Mouse (Mus musculus) retina, adult 2 months (tissue): ENCODE results near the gene Pabpc4.
"Not testable (repeated sequence)": the region's sequence is repeated elsewhere in the genome, so short reads cannot be mapped to it uniquely, and the experiment has no call there.

Experiments used
- DNase-seq: peaks from one replicate; pipeline ENCODE4 v3.0.0-alpha.2; 2012; ENCODE audit warnings: low read depth, low spot score

Gene Pabpc4

DNA sequence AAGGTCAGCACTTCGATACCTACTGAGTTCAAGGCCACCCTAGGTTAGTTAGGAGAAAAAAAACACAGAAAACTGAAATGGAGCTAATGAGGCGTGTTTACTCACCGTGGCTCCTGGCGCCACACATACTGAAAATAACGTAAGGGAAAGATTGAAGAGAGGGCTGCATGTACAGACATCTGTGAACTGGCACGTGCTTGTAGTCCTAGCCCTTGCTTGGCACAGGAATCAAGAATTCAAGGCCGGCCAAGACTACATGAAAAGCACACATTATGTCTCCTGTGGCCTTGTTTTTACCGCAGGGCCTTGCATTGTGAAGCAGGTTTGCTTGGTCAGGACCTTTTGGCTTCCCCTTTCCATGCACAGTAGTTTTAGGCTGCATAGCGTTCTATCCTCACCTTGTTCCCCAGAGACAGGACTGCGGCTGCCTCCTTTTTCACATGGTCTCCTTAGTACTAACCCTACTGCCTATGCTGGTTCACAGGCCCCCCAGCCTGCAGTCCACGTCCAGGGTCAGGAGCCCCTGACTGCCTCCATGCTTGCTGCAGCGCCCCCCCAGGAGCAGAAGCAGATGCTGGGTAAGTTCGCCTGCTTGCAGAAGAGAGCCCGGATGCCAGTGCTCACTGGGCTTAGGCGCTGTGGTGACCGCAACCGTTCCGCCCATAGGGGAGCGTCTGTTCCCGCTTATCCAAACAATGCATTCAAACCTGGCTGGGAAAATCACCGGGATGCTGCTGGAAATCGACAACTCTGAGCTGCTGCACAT lies 35.2 kb downstream of the Pabpc4 start:
- no peak for DNase-seq

DNA sequence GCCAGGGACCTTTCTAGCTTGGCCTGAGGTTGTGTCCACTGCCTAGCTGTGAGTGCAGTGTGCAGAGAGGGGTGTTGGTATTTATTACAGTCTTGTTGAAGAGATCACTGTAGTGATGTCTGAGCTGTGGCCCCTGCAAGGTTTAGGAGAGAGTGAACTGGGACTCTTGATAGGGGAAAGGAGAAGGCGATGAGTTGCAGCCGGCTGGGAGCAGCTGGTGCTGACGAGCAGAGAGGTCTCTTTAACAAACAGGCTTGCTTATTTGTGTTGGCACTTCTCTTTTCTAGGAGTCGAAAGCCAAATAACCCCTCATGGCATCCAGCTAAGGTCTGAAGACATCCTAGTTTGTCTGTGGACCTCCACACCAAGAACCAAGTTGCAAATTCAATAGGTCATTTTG lies 36.1 kb downstream of the Pabpc4 start:
- no peak for DNase-seq

DNA sequence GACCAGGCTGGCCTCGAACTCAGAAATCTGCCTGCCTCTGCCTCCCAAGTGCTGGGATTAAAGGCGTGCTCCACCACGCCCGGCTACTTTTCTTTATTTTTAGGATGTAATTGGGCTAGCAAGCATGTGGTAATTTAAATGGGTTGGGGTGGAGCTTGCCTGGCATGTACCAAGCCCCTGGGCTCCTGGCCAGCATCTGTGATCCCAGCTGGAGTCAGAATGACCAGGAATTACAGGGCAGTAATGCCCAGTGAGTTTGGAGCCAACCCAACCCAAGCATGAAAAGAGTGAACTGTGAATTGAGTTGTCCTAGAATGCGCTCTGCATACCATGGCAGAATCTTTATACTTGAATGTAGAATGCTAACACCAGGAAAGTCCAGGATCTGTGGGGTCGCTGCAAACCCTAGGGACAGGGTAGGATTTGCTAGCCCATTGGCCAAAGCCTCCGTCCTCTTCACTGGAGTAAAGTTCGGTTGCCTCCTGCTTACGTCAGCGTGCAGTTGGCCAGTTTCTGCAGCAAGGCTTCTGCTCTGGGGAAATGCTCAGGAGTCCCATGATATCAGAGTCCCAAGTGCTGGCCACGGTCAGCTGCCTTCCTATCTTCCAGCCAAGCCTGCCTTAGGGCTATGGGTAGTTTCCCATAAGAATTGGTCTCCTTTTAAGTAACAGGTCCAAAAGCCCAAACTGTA lies 37.0 kb downstream of the Pabpc4 start:
- no peak for DNase-seq

DNA sequence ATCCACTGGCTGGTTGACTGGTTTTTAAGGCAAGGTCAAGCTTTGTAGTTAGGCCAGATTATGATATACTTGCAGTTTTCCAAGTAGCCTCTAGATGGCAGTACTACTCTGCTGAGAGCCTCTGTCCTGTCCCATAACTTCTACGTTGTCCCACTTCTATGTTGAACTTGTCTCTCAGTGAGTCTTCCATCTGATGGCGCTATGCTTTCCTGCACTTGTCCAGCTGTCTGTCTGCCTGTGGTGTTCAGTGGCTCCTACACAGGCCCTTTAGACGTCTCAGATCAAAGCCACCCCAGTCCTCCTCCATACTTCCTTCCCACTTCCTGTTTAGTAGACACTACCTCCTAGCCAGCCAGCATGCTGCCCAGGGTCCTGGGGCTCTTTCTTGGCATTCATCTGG lies 43.6 kb downstream of the Pabpc4 start:
- DNase-seq, result no peak

DNA sequence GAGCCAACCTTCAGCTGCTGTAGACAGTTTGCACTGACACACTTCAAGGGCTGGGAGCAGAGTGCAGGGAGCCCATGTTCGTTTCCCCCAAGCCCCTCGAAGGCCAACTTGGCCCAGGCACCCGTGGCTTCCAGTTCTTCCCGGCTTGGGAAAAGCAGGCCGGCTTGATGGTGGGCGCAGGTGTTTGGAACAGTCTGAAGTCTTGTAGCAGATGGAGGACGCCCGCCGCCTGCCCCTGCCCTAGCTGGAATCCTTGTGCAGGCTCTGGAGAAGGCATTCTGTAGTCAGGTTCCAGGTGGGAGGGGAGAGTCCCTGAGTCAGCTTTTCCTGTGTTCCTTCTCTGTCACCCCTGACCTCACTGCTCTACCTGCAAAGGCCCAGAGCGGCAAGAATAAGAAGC lies 44.8 kb downstream of the Pabpc4 start:
- DNase-seq, result no peak

DNA sequence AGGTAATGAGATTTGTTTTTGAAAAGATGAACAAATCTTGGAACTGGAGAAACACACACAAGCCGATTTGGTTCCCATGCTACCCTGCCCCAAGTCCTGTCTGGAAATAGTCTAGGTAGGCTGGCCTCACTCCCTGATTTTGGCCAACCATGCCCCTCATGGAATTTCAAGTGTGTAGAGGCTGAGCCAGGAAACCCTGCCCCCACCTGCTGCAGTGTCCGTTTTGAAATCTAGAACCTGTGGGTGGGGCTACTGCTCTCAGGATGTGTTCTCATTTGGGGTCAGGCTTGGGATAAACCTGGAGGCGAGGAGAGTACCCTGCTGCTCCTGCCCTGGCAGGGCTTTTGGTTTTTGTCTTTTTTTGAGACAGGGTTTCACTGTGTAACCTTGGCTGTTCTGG lies 46.1 kb downstream of the Pabpc4 start:
- no peak for DNase-seq

DNA sequence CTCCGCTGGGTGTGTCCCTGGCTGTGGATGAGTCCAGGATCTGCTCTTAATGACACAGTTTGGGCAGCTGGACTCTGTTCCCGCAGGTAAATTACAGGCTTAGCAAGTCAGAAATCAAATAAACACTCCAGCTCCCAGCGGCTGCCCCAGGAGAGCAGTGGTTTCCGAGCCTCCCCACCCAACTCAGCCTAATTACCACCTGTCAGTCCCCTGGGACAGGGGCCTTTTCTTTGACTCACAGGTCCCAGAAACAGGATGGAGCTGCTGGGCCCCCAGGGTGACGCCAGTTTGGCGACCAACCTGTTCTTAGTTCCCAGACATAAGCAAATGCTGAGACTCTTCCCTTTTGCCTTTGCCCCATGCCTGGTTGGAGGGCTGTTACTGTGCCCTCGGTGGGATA lies 49.7 kb downstream of the Pabpc4 start:
- DNase-seq, result no peak

DNA sequence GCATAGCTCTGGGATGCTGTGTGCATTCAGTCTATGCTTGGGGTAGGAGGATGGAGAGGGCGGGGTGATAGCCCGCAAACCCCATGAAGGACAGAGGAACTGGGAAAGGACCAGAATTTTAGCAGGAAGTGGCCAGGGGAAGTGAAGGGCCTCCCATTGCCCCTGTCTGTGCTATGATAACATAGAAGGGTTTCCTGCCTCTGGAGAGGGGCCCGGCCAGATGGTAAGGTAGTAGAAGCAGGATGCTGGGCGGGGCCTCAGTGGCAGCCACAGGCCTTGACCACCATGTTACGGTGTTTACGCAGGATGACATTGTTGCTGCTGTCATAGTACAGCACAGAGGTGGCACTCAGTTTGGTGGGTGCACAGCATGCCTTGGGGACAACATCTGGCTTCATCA lies 50.9 kb downstream of the Pabpc4 start:
- no peak for DNase-seq

DNA sequence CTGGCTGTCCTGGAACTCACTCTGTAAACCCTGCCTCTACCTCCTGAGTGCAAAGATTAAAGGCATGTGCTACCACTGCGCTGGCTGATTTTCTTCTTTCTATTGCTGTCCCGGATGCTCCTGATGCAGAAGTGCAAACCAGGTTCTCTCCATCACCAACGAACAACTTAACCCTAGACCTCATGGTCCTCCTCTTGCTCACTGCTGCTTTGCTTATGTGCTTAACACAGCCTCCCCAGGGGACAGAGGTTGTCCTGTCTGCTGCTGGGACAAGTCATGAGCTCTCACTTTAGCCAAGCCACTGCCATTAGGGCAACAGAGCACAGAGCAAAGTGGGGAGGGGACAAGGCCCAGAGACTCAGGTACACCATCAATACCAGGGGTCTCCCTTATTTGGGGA lies 52.3 kb downstream of the Pabpc4 start:
- DNase-seq, result no peak

DNA sequence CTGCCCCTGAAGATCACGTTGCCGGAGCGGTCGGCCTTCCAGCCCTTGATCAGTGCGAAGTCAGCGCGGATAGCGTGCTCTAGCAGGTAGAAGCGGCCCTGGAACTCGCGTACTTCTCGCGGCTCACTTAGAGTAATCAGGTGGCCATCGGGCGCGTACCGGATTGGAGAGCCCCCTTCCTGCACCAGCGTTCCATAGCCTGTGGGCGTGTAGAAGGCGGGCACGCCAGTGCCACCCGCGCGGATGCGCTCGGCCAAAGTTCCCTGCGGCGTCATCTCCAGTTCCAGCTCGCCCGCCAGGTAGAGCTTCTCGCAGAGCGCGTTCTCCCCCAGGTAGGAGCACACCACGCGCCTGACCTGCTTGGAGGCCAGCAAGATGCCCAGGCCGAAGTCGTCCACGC lies 60.8 kb downstream of the Pabpc4 start:
- DNase-seq, result not testable (repeated sequence)

DNA sequence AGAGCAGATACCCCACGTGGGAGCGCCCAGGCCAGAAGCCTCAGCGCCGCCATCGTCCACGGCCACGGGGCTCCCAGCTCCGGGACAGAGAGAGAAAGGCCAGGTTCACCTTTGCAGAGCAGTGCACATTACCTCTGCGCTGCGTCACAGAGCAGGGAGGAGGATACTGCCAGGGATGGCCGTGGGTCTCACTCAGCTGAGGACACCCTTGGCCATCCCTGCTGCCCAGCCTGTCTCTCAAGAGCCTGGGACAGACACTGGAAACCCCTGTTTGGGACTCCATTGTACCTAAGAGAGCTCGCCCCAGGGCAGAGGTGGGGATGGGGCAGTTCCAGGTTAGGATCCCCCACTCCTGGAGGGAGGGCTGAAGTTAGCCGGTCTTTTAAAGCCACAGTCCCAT lies 61.4 kb downstream of the Pabpc4 start, which contains the start of gene Oxct2a:
Oxct2a (minus strand) TSS at position 101 of the 400 bp plus-strand sequence.
- no peak for DNase-seq

DNA sequence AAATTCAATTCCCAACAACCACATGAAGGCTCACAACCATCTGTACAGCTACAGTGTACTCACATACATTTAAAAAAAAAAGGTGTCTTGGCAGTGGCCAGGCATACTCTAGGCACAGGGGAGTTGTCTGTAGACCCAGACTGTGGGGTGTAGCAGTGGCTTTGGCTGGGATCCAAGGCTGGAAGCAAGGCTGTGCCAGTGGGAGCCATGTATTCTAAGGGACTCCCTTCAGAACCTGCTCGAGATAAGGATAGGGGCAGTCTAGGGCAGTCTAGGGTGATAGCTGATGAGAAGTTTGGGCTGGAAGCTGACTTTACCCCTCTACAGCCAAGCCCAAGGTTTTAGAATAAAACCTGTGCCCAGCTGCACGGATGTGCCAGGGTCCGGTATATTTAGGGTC lies 63.9 kb downstream of the Pabpc4 start:
- no peak for DNase-seq

DNA sequence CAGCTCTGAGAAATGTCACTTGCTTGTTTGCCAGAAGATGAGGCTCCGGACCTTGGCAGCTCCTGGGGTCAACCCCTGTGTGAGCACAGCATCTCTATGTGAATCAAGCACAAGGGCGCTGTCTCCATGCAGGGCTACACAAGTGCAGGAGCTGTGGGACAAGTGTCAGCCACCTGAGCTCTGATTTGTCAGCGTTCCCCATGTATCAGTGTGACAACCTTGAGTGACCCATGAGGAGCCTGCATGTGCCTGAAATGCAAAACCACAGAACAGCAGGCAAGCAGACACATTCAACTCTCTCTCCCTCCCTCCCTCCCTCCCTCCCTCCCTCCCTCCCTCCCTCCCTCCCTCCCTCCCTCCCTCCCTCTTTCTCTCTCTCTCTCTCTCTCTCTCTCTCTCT lies 65.5 kb downstream of the Pabpc4 start:
- DNase-seq, result no peak

DNA sequence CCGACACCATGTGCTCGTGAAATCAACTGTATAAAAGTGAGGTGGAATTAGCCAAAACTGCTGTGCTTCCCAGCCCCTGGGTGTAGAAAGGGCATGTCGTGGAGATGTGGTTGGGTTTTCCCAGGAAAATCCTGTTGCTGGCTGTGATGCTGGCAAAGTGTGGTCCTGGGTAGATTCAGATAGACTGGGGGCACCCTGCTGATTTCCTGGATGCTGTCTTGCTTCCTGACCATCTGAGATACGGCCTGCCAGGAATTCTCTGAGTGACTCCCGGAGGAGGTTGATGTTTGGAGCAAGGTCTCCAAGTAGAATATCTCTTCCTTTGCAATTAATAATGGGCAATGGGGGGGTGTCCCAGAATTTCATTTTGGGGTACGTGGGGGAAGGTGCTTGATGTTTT lies 66.8 kb downstream of the Pabpc4 start:
- DNase-seq, result no peak

DNA sequence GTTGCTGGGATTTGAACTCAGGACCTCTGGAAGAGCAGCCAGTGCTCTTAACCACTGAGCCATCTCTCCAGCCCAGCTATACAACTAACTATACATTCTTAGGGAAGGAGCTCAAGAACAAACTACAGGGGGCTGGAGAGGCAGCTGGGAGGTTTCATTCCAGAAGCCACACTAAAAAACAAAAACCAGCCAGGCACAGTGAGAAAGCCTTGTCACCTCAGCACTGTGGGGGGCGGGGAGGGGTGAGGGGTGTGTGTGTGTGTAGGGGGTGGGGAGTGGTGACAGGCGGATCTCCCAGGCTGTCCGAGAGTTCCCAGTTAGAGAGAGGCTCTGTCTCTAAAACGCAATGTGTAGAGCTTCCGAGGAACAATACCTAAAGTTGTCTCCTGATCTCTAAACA lies 69.2 kb downstream of the Pabpc4 start:
- no peak for DNase-seq

DNA sequence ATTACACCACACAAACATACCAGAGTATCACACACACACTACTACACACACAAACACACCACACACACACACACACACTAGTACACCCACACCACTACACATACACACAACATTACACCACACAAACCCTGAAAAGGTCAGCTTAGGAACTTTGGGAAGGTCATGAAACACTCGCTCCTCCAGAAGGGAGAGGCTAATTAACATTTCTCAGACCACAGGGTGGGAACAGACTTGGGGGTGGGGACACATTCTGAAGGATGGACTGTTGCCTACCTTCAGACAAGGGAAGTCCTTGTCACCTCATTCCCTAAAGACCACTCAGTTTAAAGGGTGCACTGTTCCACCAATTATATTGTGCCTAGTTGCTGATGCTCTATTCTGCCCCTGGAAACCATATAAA lies 69.8 kb downstream of the Pabpc4 start:
- not testable (repeated sequence) for DNase-seq

DNA sequence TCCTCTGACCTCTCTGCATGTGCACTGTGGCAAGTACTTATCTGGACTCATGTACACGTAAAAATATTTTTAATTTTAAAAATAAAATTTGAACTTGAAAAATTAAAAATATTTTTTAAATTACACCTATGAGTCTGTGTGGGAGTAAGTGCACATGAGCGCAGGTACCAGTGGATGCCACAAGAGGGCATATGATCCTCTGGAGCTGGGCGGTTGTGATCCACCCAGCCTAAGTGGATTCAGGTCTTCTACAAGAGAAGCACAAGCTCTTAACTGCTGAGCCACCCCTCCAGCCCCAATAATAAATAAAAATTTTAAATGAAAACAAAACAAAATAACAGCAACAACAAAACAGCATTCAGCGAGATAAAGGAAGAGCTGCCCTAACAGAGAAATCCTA lies 71.0 kb downstream of the Pabpc4 start:
- DNase-seq, result no peak

DNA sequence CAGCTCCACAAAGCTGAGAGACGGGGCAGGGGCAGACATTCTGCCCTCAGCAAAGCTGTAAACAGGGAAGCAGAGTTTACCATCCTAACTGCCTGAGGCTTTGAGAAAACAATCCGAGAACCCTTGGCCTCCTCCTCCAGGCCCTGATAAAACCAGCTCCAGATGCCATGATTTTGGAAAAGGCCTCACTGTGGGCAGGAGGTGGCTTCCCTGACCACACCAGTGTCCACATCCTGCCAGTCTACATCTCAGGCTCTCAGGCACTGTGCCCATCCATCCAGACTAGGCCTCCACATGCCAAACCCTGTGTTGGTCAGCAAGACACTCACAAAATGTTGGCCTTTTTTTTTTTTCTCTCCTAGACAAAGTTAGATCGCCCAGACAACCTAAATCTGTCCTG lies 72.0 kb downstream of the Pabpc4 start:
- DNase-seq, result no peak

DNA sequence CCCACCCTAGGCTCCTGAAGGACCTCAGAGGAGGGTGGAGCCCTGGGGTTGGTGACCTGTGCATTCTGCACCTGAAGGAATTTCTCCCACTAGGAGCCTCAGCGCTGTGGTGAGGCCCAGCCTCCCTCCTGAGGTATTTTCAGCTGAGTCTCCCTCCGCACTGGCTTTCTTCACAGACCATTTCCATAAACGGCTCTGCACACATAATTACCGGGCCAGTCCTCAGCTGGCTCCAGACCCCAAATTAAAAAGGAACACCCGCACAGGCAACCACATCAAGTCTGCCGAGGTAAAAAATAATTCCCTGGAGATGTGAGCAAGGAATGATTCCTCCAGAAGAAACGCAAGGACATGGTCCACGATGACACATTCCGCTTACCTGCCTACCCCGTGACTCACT lies 73.1 kb downstream of the Pabpc4 start:
- not testable (repeated sequence) for DNase-seq

DNA sequence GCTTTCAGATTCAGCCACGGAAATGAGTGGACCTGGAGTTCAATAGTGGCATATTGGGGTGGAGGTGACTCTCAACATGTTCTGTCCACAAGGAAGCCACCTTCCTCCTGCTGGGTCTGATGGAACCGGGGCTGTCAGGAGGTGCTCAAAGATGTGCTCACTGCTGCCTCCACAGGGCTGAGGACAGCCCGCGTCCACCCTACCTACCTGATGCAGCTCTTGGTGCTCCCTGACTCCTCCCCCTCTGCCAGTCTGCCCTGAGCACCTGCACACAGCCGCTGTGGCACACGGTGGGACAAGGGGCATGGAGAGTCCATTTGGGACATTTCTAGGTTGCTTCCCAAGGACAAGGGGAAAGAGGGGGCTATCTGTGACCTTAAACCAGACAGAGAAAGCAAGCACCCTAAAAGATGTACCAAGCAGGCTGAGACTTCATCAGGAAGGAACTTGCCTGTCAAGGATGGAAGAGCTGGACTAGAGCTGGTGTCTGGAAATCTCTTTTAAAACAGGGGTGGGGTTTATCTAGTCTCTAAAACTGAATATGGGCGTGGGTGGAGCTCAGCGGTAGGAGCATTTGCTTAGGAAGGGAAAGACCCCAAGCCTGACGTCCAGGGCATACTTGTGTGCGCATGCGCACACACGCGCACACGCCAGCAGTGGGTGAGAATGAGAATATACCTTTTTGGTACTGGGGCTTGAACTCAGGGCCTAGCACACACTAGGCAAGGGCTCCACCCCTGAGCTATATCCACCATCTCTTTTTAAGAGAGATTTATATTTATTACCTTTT lies 73.8 kb downstream of the Pabpc4 start:
- no peak for DNase-seq

DNA sequence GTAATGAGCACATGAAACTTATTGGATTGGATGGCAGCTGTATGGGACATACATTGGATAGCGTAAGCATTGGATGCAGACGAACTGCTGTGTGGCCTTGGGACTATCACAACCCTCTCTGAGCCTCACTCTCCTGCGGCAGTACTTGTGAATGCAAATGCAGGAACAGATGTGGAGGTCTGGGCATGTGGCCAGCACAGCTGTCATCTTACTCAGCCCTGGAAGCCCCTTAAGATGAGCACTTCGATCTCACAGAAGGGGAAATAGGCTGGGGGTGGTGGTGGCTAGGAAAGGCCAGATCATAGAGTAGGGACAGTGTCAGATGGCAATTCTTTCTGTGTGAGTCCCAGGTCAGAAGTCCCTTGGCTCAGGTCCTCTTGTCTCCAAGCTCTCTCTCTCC lies 75.5 kb downstream of the Pabpc4 start:
- no peak for DNase-seq

DNA sequence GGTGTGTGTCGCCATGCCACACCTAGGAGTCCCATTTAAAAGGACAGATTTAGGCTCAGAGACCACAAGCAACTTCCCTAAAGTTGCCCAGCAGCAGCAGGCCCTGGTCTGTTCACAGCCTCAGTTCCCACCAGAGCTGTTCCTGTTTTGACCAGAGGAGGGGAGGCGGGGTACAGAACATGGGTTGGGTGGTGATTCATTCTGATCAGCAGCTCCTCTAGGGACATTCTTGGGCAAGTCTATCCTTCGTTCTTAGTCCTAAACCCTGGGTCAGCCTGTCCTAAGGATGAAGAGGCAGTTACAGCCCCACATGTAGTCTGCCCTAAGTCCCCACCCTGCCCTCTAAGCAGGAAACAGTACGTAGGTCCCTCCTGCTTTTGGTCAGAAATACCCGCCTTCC lies 78.1 kb downstream of the Pabpc4 start:
- DNase-seq, result no peak
